Mouse (Mus musculus) neural tube, embryonic 13.5 days (tissue): ENCODE results near the gene Cyp2c23. TPM values are rescaled to one million over a fixed set of nuclear protein-coding genes. Genes with fewer than 3 reads are reported as not detected.
A peak's percentile ranks its signal among the peaks of the same experiment; 100 is the strongest.

Experiments
- ATAC-seq: fragments of 200-750 bp; cut with Nextera tagmentation; 2 replicates; pipeline ENCODE4 v1.8.0; 2017; ENCODE audit warnings: low read depth, mild to moderate bottlenecking, moderate TSS enrichment, moderate library complexity
- H3K27ac ChIP-seq: fragments of 300-500 bp; sonication (generic); replicated peaks from 2 replicates; pipeline ENCODE4 v1.5.1; 2015; ENCODE audit warnings: moderate library complexity, mild to moderate bottlenecking, inconsistent platforms
- H3K27me3 ChIP-seq: fragments of 300-500 bp; sonication (generic); 2 replicates; pipeline ENCODE4 v1.6.1; 2015; ENCODE audit warnings: mild to moderate bottlenecking, inconsistent platforms
- H3K36me3 ChIP-seq: fragments of 300-500 bp; sonication (generic); 2 replicates; pipeline ENCODE4 v1.6.1; 2015; ENCODE audit warnings: mild to moderate bottlenecking, inconsistent platforms
- H3K4me1 ChIP-seq: fragments of 300-500 bp; sonication (generic); replicated peaks from 2 replicates; pipeline ENCODE4 v1.6.1; 2015; ENCODE audit warnings: inconsistent platforms
- H3K4me2 ChIP-seq: fragments of 300-500 bp; sonication (generic); 2 replicates; pipeline ENCODE4 v1.6.1; 2015; ENCODE audit warnings: inconsistent platforms, mild to moderate bottlenecking, moderate library complexity
- H3K4me3 ChIP-seq: fragments of 300-500 bp; sonication (generic); 2 replicates; pipeline ENCODE4 v1.5.1; 2015; ENCODE audit warnings: mild to moderate bottlenecking, inconsistent platforms
- H3K9ac ChIP-seq: fragments of 300-500 bp; sonication (generic); 2 replicates; pipeline ENCODE4 v1.6.1; 2015; ENCODE audit warnings: moderate library complexity, mild to moderate bottlenecking, inconsistent platforms
- H3K9me3 ChIP-seq: fragments of 300-500 bp; sonication (generic); 2 replicates; pipeline ENCODE4 v1.6.1; 2016; ENCODE audit warnings: inconsistent platforms
- WGBS: fragments of 180-500 bp; shearing (Covaris S2); methylation state at CpG from one replicate; pipeline ENCODE4 v1.1.7; 2015; 5-methylcytosine and 5-hydroxymethylcytosine counted together
- polyA plus RNA-seq: library from polyadenylated mRNA; unstranded; fragments of >200 nt; fragmentation: Nextera tagmentation; extraction: Ambion mirVana; gene quantifications from 2 replicates; pipeline ENCODE4 v1.2.1, GENCODE M21; 2015

Gene Cyp2c23
- polyA plus RNA-seq, result not detected in 2 replicates

GRCm38 (mm10) chr19:44028972-44029371, at the start of gene Cyp2c23:
Gene Cyp2c23 (minus strand): TSS chr19:44029208.
- 77% methylated on average over 8 of the region's 8 CpGs for WGBS

DNA sequence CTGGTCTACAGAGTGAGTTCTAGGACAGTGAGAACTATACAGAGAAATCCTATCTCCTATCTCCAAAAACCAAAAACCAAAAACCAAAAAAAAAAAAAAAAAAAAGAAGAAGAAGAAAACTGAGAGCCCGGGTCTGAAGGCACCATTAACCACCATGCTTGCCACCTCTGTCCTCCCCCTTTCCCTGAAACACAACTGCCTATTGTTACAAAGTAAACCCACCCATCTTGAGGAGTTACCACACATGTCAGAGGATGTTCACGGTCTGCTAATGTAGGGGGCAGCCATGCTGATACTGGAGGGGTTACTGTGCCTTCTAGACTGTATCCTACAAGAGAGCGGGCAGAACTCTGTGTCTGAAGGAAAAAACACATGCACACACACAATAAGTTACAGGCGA, 48.0 kb upstream of the Cyp2c23 start:
- peaks cover 66% of the 10 kb centered on the region for H3K36me3 ChIP-seq

More at GRCm38 (mm10) chr19:44028972-44029371, at the start of gene Cyp2c23:
- 0 out of 2 replicates have a peak, but pooled peaks cover 9% of the 10 kb centered on the region for H3K36me3 ChIP-seq
- no peaks in the 10 kb centered on the region for H3K4me1 ChIP-seq
- no peaks in the 10 kb centered on the region for H3K9me3 ChIP-seq
- no peak within 1 kb of the TSS for H3K9ac ChIP-seq
- H3K27ac ChIP-seq, result no peak within 1 kb of the TSS
- ATAC-seq, result no peak
- H3K27me3 ChIP-seq, result no peaks in the 10 kb centered on the region
- H3K4me3 ChIP-seq, result no peak within 1 kb of the TSS
- no peak within 1 kb of the TSS for H3K4me2 ChIP-seq

GRCm38 (mm10) chr19:44076457-44076856, 47.4 kb upstream of the Cyp2c23 start:
- H3K27ac ChIP-seq, result no peak overlapping the region
- no peak overlapping the region for H3K4me3 ChIP-seq
- H3K4me2 ChIP-seq, result no peak overlapping the region
- no peaks in the 10 kb centered on the region for H3K27me3 ChIP-seq
- no peak overlapping the region for H3K9ac ChIP-seq
- H3K36me3 ChIP-seq, result peaks cover 64% of the 10 kb centered on the region
- no peak for ATAC-seq
- 86% methylated on average over 9 of the region's 9 CpGs for WGBS
- H3K4me1 ChIP-seq, result no peaks in the 10 kb centered on the region
- no peaks in the 10 kb centered on the region for H3K9me3 ChIP-seq

More for the DNA sequence above, 48.0 kb upstream of the Cyp2c23 start:
- Histone ChIP-seq H3K9me3 (no peaks in the 10 kb centered on the region), H3K27ac (no peak overlapping the region), H3K4me2 (no peak overlapping the region), H3K27me3 (no peaks in the 10 kb centered on the region), H3K4me3 (no peak overlapping the region), H3K4me1 (no peaks in the 10 kb centered on the region), H3K9ac (no peak overlapping the region)
- WGBS, result 78% methylated on average over 4 of the region's 4 CpGs
- ATAC-seq, result no peak

GRCm38 (mm10) chr19:44074986-44075385, 46.0 kb upstream of the Cyp2c23 start:
- WGBS, result 86% methylated on average over 11 of the region's 11 CpGs
- peaks cover 52% of the 10 kb centered on the region for H3K36me3 ChIP-seq
- H3K27ac ChIP-seq, result no peak overlapping the region
- no peaks in the 10 kb centered on the region for H3K9me3 ChIP-seq
- H3K4me1 ChIP-seq, result peaks cover 5% of the 10 kb centered on the region; the same call in 1 of the 2 replicates
- H3K27me3 ChIP-seq, result no peaks in the 10 kb centered on the region
- H3K4me3 ChIP-seq, result no peak overlapping the region
- ATAC-seq, result no peak
- no peak overlapping the region for H3K9ac ChIP-seq
- H3K4me2 ChIP-seq, result no peak overlapping the region

GRCm38 (mm10) chr19:44071166-44071565, 42.2 kb upstream of the Cyp2c23 start:
- Histone ChIP-seq H3K9ac (no peak overlapping the region), H3K9me3 (no peaks in the 10 kb centered on the region), H3K4me3 (no peak overlapping the region), H3K36me3 (peaks cover 17% of the 10 kb centered on the region), H3K27ac (no peak overlapping the region), H3K4me2 (no peak overlapping the region), H3K4me1 (peaks cover 20% of the 10 kb centered on the region), H3K27me3 (no peaks in the 10 kb centered on the region)
- 52% methylated on average over 5 of the region's 5 CpGs for WGBS
- no peak for ATAC-seq

GRCm38 (mm10) chr19:44069914-44070232, 40.9 kb upstream of the Cyp2c23 start:
- Histone ChIP-seq H3K27ac (peak overlapping the region; percentile 78), H3K9ac (peak overlapping the region; percentile 77), H3K9me3 (no peaks in the 10 kb centered on the region), H3K4me1 (peaks cover 20% of the 10 kb centered on the region), H3K36me3 (peaks cover 8% of the 10 kb centered on the region), H3K27me3 (no peaks in the 10 kb centered on the region), H3K4me2 (peak overlapping the region; percentile 91), H3K4me3 (peak overlapping the region; percentile 79)
- ATAC-seq, result no peak
- 6% methylated on average over 4 of the region's 4 CpGs for WGBS

- ATAC-seq, result peak; percentile 96
- under 1% methylated on average over 62 of the region's 75 CpGs for WGBS
- H3K4me1 ChIP-seq, result peaks cover 20% of the 10 kb centered on the region
- H3K9ac ChIP-seq, result peak within 1 kb of the TSS; percentile 77
- H3K27me3 ChIP-seq, result no peaks in the 10 kb centered on the region
- H3K4me2 ChIP-seq, result peak within 1 kb of the TSS; percentile 91
- peak within 1 kb of the TSS; percentile 78 for H3K27ac ChIP-seq
- H3K4me3 ChIP-seq, result peak within 1 kb of the TSS; percentile 79
- peaks cover 10% of the 10 kb centered on the region; the same call in 1 of the 2 replicates for H3K36me3 ChIP-seq
- no peaks in the 10 kb centered on the region for H3K9me3 ChIP-seq
These were observed 40.3 kb upstream of the Cyp2c23 start, which contains the start of gene Erlin1 for GRCm38 (mm10) chr19:44069121-44069913. Gene Erlin1 (minus strand): TSS chr19:44069785.

DNA sequence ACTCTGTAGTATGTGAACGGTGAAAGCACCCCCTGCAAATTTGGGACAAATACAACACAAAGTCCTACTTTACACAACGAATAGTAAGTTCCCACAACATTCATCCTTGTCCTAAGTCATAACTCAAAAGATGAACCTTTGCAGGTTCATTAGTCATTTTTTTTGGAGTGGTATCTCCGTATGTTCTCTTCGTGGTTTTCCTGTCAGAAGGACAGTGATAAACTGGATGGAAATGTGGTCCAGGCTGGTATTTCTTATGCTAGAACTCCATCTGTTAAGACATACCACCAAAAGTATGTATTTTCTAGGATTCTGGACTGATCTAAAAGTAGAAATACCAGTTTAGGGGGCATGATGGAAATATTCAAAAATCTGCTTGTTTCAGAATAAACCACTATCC, 39.2 kb upstream of the Cyp2c23 start:
- Histone ChIP-seq H3K4me2 (peak overlapping the region; percentile 91), H3K4me1 (peaks cover 20% of the 10 kb centered on the region), H3K36me3 (peaks cover 18% of the 10 kb centered on the region; the same call in 1 of the 2 replicates), H3K9ac (peak overlapping the region; percentile 77; the same call in 1 of the 2 replicates), H3K27me3 (no peaks in the 10 kb centered on the region), H3K4me3 (peak overlapping the region; percentile 79), H3K27ac (no peak overlapping the region), H3K9me3 (no peaks in the 10 kb centered on the region)
- 81% methylated on average over 4 of the region's 4 CpGs for WGBS
- no peak for ATAC-seq

- Histone ChIP-seq H3K9me3 (no peaks in the 10 kb centered on the region), H3K27ac (no peak overlapping the region), H3K27me3 (no peaks in the 10 kb centered on the region), H3K9ac (no peak overlapping the region; the same call in 1 of the 2 replicates), H3K4me1 (peaks cover 20% of the 10 kb centered on the region), H3K4me2 (no peak overlapping the region), H3K4me3 (no peak overlapping the region), H3K36me3 (peaks cover 21% of the 10 kb centered on the region)
- ATAC-seq, result no peak
- WGBS, result 87% methylated on average over 9 of the region's 9 CpGs
These were observed 38.5 kb upstream of the Cyp2c23 start for GRCm38 (mm10) chr19:44067323-44068049.

DNA sequence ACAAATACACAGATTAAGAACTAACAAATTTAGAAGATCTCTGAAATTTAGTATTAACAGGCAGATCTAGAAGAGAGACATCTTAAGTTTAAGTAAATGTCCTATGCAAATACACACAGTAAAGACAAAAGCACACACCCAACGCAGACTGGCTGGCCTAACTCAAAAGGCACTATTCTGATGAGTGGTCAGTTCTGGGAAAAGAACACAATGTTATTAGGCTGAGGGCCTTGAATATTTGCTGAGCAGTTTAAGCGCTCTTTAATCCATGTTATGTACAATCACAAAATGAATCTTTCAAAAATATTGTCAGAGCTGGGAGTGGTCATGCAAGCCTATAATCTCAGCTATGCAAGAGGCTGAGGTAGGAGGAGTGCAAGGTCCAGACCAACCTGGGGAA, 35.7 kb upstream of the Cyp2c23 start:
- Histone ChIP-seq H3K9me3 (no peaks in the 10 kb centered on the region), H3K9ac (no peak overlapping the region), H3K4me1 (peaks cover 12% of the 10 kb centered on the region), H3K4me3 (no peak overlapping the region), H3K27ac (no peak overlapping the region), H3K4me2 (no peak overlapping the region), H3K36me3 (peaks cover 39% of the 10 kb centered on the region), H3K27me3 (no peaks in the 10 kb centered on the region)
- WGBS, result 95% methylated on average over 2 of the region's 2 CpGs
- ATAC-seq, result no peak

- no peak overlapping the region for H3K9ac ChIP-seq
- WGBS, result 88% methylated on average over 7 of the region's 7 CpGs
- peaks cover 9% of the 10 kb centered on the region for H3K4me1 ChIP-seq
- no peaks in the 10 kb centered on the region for H3K9me3 ChIP-seq
- ATAC-seq, result no peak
- peaks cover 46% of the 10 kb centered on the region for H3K36me3 ChIP-seq
- H3K27ac ChIP-seq, result no peak overlapping the region
- no peak overlapping the region for H3K4me3 ChIP-seq
- no peak overlapping the region for H3K4me2 ChIP-seq
- no peaks in the 10 kb centered on the region for H3K27me3 ChIP-seq
These were observed 34.8 kb upstream of the Cyp2c23 start for GRCm38 (mm10) chr19:44063773-44064172.

DNA sequence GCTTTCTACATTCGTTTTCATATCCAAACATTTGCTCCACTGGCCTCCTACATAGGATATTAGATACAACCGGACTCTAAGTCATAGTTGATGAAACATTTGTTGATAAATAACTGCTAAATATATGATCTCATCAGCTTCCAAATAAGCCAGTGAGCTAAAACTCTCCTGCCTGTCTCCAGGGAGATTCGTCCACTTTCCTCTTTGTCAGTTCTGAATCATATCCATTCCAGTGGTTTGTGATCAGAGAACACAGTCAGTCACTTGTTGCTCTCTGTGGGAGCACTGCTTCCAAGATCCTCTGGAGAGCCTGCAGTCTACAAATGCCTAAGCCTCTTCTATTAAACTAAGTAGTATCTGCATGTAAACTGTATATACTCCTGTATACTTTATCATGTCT, 31.2 kb upstream of the Cyp2c23 start:
- H3K4me2 ChIP-seq, result no peak overlapping the region
- WGBS, result 86% methylated on average over 3 of the region's 3 CpGs
- H3K4me1 ChIP-seq, result no peaks in the 10 kb centered on the region

More for the DNA sequence above, 31.2 kb upstream of the Cyp2c23 start:
- no peak overlapping the region for H3K27ac ChIP-seq
- ATAC-seq, result no peak
- H3K9ac ChIP-seq, result no peak overlapping the region
- no peaks in the 10 kb centered on the region for H3K27me3 ChIP-seq
- peaks cover 67% of the 10 kb centered on the region for H3K36me3 ChIP-seq
- no peak overlapping the region for H3K4me3 ChIP-seq
- no peaks in the 10 kb centered on the region for H3K9me3 ChIP-seq
